Mouse (Mus musculus) small intestine, adult 2 months (tissue): ENCODE data around the gene Dpp4.

Experiments
- CTCF ChIP-seq: fragments of 200-500 bp; IDR thresholded peaks from 2 replicates; pipeline ENCODE4 v1.5.1; 2012; ENCODE audit warnings: low read depth, mild to moderate bottlenecking, control low read depth, inconsistent platforms, low read length, moderate library complexity, mixed read lengths; ENCODE audit not compliant: insufficient replicate concordance, insufficient read length; ENCODE audit errors: extremely low read depth
- POLR2A ChIP-seq: fragments of 200-500 bp; IDR thresholded peaks from 2 replicates; pipeline ENCODE4 v1.6.1; 2012; ENCODE audit warnings: low read depth, mild to moderate bottlenecking, control low read depth, inconsistent platforms, low read length, moderate library complexity

- TF ChIP-seq POLR2A = no peak
- no peak for TF ChIP-seq CTCF
Measured at GRCm38 (mm10) chr2:62399361-62399760, 12.7 kb downstream of the Dpp4 start.
